Mouse (Mus musculus) cerebellum, adult 2 months (tissue): ENCODE measurements around the gene Dcdc2c.

Experiments used
- CTCF ChIP-seq: fragments of 200-500 bp; IDR thresholded peaks from 2 replicates; pipeline ENCODE4 v1.5.1; 2011; ENCODE audit warnings: low read depth, mild to moderate bottlenecking, control low read depth, low read length, moderate library complexity, borderline replicate concordance; ENCODE audit not compliant: insufficient read depth
- POLR2A ChIP-seq: fragments of 200-500 bp; IDR thresholded peaks from 2 replicates; pipeline ENCODE4 v1.6.1; 2011; ENCODE audit warnings: low read length, control low read depth, borderline replicate concordance; ENCODE audit not compliant: insufficient read depth

- TF ChIP-seq CTCF (no peak), POLR2A (no peak)
These were observed 45.5 kb upstream of the Dcdc2c start for GRCm38 (mm10) chr12:28597699-28598098.
